Mouse (Mus musculus) layer of hippocampus, postnatal 10 days (tissue): ENCODE data around the gene Psg16. TPM values are rescaled to one million over a fixed set of nuclear protein-coding genes. Genes with fewer than 3 reads are reported as not detected.
"Not testable (repeated sequence)": the region's sequence is repeated elsewhere in the genome, so short reads cannot be mapped to it uniquely, and the experiment has no call there.

Source experiments
- DNase-seq, 2 experiments: peaks; one replicate each; pipeline ENCODE4 v3.0.0; 2021; ENCODE audit warnings: low spot score in 2 of 2
- total RNA-seq, 2 experiments: library from RNA; stranded (reverse); gene quantifications; 2 replicates each; pipeline ENCODE4 v1.2.3; 2021

The Psg16 gene
- total RNA-seq, 2 experiments from 2014 or later, result 4.1 to 5.0 TPM

DNA sequence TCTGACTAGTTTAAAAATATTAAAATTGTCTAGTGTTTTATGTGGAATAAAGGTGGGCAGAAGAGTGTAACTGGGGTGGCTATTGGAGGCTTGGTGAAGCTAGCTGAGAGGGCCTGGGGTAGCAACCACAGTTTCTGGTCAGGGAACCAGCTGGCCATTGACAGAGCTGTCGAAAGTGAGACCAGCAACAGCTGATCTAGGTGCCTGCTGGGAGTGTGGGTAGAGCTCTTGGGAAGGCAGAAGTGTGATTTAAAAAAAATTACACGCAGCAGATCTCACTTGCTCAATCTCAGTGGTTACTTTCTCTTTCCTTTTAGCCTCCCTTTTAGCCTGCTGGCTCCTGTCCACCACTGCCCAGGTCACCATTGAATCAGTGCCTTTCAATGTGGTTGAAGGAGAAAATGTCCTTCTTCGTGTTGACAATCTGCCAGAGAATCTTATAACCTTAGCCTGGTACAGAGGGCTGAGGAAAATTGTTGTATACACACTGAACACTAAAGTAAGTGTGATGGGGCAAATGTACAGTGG, 16.3 kb downstream of the Psg16 start:
- DNase-seq, result no peak

DNA sequence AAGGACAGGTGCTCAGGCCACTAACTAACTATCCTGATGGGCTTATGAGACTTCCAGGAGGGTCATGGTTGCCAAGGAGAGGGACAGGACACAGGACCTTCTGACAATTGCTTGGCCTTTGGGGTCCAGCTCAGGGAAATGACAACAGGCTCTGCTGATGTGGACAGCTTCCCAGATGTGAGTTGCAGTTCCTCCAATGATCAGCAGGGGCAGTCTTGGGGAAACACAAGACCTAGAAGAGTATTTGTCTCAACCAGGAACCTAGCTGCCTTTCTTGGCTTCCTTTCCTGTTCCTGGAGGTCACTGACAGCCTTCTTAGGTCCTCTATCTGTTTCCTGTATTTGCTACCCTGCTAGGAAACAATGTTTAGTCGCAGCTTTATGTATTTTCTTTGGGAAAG, 17.4 kb downstream of the Psg16 start:
- no peak for DNase-seq

DNA sequence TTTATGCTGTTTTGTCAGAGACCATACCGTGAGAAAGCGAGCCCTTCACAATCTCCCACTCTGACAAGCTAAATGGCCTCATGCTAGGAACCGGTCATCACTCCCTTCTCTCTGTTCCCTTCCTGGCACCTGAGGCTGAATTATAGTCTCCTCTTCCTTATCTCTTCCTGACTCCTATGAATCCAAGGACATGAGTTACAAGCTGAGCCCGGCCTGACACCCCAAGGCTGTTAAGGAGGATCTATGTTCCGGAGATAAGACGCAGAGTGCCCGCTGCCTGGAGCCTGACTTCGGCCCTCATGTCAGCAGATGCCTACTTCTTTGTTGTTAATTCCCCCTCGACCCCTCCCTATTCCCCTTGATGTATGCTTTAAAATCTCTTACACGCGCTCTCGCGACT, 27.8 kb downstream of the Psg16 start:
- DNase-seq, result not testable (repeated sequence)

DNA sequence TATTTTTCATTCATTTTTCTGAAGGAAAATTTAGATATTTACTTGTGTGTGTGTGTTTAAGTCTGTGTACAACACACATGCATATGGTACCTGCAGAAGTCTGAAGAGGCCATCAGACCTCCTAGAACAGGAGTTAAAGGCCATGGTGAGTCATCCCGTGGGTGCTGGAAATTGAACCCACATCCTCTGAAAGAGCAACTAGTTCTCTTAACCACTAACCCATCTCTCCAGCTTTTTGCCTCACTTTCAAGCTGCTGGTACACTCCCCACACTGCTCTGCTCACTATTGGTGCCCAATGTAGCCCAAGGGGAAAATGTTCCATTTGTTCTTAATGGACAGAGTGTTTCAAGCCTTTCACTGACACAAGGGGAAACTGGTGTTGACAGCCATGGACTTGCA, 61.5 kb downstream of the Psg16 start:
- DNase-seq, result no peak

DNA sequence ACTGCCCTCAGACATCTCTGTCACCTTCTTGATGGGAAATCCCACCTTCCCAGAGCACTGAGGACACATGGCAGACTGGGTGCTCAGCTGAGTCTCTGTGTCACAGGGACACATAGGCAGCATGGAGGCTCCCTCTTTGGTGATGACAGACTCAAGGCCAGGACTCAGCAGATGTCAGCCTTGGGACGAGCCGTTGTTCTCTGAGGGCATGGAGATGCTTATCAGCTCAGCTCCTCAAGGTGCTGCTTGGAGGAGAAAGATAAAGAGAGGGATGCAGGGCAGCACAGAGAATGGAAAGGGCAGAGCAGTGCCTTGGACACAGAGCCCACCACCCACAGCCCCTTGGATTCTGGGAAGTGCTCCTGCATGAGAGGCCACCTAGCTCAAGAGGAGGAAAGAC, 76.1 kb downstream of the Psg16 start, which contains the start of gene Ceacam3:
Ceacam3 (plus strand) TSS at position 352 of the 400 bp plus-strand sequence.
- DNase-seq, result no peak

DNA sequence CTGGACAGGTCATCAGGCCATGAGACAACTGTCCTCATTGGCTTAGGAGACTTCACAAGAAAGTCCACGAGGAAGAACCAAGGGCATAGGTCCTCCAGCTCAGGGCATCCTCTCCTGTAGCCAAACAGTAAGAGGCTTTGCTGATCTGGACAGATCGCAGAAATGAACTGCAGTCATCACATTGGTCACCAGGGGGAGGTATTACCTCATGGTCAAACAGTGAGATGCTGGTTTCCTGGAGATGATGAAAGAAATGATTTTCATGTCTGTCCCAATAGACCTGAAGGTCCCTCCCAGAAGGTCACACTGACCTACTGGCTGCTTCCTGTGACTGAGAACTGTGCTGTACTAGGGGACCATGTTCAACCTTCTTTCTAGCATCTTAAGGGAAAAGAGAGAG, 81.8 kb downstream of the Psg16 start:
- peak; percentile 4 to 13 for DNase-seq

DNA sequence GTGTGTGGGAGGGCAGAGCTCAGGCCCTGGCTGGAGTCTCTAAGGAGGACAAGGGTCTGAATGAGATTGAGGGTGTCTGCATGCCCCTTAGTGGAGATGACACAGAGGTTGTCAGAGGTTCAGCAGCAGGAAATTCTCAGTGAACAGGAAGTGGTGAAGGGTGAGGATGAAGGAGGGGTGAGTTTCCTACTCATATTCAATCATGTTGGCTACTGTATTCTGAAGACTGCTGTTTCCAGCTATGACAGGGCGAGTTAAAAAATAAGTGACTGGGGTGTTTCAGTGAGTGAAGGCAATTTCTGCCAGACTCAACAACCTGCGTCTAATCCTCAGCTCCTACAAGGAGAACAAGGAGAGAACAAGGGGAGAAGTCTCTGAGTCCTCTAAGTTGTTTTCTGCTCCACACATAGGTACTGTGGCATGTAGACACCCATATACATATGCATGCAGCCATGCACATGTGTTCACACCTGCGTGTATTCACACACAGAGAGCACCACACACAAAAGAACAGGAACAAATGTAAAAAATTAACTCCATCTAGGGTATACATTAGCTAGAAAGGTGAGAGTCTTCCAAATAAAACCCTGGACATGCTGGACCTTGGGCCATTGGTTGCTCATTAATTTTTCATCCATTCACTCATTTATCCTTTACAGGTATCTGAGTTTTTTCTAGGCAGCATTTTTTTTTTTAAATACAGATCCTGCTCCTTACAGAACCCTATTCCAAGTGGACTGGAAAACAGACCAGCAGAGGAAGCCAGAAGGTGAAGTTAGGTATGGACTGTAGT, 83.2 kb downstream of the Psg16 start:
- no peak for DNase-seq

DNA sequence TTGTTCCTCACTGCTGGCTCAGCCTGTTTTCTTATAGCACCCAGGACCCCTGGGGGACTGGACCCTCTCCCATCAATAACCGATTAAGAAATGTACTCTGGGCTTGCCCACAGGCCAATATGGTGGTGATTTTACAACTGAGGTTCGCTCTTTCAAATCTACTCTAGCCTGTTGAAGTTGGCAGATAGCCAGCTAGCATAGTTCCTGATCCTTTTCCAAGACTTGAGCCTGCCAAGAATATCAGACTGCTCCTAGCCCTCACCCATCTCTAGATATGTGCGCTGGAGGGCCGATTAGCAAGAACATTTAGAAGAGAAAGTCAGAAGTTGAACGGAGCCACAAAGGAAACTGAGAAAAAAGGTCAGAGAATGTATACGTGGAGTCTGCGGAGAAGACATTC, 85.2 kb downstream of the Psg16 start:
- no peak for DNase-seq

DNA sequence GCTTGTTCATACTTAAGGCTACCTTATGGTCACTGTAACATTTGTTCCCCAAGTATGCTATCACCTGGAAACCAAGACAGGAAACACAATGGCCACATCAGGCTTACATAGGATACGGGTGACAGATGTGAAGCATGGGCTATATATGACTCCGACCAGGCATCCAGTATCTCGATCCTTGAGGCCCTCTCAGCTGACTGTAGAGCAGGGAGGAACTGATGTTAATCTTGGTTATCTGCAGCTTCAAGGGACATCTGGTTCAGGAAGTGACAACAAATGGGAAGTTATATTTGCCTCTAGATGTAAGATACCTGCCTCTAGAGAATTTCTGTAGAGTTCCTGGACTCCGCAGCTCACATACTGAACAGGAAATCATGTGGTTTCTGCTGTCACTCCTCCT, 98.0 kb downstream of the Psg16 start:
- DNase-seq, result no peak

Other genes with a start within 250 kb of the Psg16 start
- gene Prkd2, start 231.1 kb upstream of the Psg16 start, total RNA-seq, result 1 to 10 TPM; 7.5 to 9.9 TPM
- 10 to 100 TPM; 95.0 to 96.3 TPM for gene Dact3, start 198.7 kb upstream of the Psg16 start, total RNA-seq
- 1 to 10 TPM in 1 of 2 experiments, under 1 TPM in 1; 0.94 to 1.3 TPM for gene Gng8, start 182.3 kb upstream of the Psg16 start, total RNA-seq
- not detected for gene Ptgir, start 167.6 kb upstream of the Psg16 start, total RNA-seq
- gene Calm3, start 149.9 kb upstream of the Psg16 start, total RNA-seq, result 1,000 to 10,000 TPM; 2,090 to 2,190 TPM
- 100 to 1,000 TPM; 229 to 232 TPM for gene Pnmal2, start 129.4 kb upstream of the Psg16 start, total RNA-seq
- gene Pnmal1, start 114.4 kb upstream of the Psg16 start, total RNA-seq, result 10 to 100 TPM; 59.8 to 62.2 TPM
- gene Gm42372, start 91.0 kb upstream of the Psg16 start, total RNA-seq, result 10 to 100 TPM; 42.9 to 44.8 TPM
- 1 to 10 TPM; 3.7 to 4.4 TPM for gene Ccdc8, start 81.3 kb upstream of the Psg16 start, total RNA-seq
- gene Ppp5c, start 46.1 kb upstream of the Psg16 start, total RNA-seq, result 100 to 1,000 TPM; 142 to 148 TPM
- 10 to 100 TPM in 1 of 2 experiments, 1 to 10 TPM in 1; 7.4 to 10.1 TPM for gene Hif3a, start 11.6 kb upstream of the Psg16 start, total RNA-seq
- gene Ceacam3, start 76.2 kb downstream of the Psg16 start, total RNA-seq, result under 1 TPM; 0.18 to 0.20 TPM
- under 1 TPM in 1 of 2 experiments, not detected in 1; 0.07 TPM for gene Psg29, start 129.4 kb downstream of the Psg16 start, total RNA-seq